Mouse (Mus musculus): ENCODE measurements around the gene Ttyh2. TPM values are rescaled to one million over a fixed set of nuclear protein-coding genes. Genes with fewer than 3 reads are reported as not detected.

Gene Ttyh2
- polyA plus RNA-seq, 1 experiment from 2014 or later, result 8.1 TPM

DNA sequence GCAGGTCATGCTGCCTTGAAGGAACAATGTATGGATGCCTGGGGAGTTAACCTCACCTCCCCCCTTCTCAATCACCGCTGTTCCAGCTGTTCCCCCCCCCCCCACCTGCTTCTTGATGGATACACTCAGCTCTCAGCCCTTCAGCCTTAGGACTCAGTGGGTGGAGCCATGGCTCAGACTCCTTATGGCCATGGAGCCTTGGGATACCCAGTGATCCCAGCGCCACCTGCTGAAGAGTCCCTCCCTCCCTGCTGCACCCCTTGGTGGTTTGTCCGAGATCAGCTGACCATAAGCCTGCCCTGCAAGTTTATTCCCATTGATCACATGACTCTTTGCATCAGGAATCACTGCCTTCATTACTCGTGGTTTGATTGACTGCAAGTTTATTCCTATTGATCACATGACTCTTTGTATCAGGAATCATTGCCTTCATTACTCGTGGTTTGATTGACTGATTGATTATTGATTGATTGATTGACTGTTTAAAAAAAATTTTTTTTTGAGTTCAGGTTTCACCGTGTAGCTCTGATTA, 54.7 kb downstream of the Ttyh2 start:
- WGBS (ENCODE audit: insufficient replicate concordance), result 45% methylated on average over 6 of the region's 6 CpGs

GRCm38 (mm10) chr11:114731711-114732110, 56.5 kb downstream of the Ttyh2 start:
- Histone ChIP-seq H3K27ac (replicated peaks) (no peak overlapping the region), H3K4me2 (no peak overlapping the region), H3K9ac (no peak overlapping the region), H3K4me3 (replicated peaks) (no peak overlapping the region), H3K36me3 (replicated peaks) (no peaks in the 10 kb centered on the region), H3K27me3 (peaks cover 15% of the 10 kb centered on the region), H3K9me3 (replicated peaks) (no peaks in the 10 kb centered on the region), H3K4me1 (replicated peaks) (peaks cover 8% of the 10 kb centered on the region; the same call in 1 of the 2 replicates)
- WGBS (ENCODE audit: insufficient replicate concordance), result 76% methylated on average over 4 of the region's 4 CpGs
- no peak for ATAC-seq (ENCODE audit: insufficient read depth)

More for the DNA sequence above, 54.7 kb downstream of the Ttyh2 start:
- Histone ChIP-seq H3K4me2 (no peak overlapping the region), H3K9me3 (replicated peaks) (no peaks in the 10 kb centered on the region), H3K4me1 (replicated peaks) (peaks cover 14% of the 10 kb centered on the region; the same call in 1 of the 2 replicates), H3K27me3 (peaks cover 19% of the 10 kb centered on the region), H3K27ac (replicated peaks) (no peak overlapping the region), H3K36me3 (replicated peaks) (no peaks in the 10 kb centered on the region), H3K4me3 (replicated peaks) (no peak overlapping the region), H3K9ac (no peak overlapping the region)
- ATAC-seq (ENCODE audit: insufficient read depth), result no peak

GRCm38 (mm10) chr11:114732890-114733289, 57.7 kb downstream of the Ttyh2 start:
- H3K4me3 ChIP-seq (replicated peaks), result no peak overlapping the region
- no peaks in the 10 kb centered on the region for H3K9me3 ChIP-seq (replicated peaks)
- no peak for ATAC-seq (ENCODE audit: insufficient read depth)
- peaks cover 3% of the 10 kb centered on the region; the same call in 1 of the 2 replicates for H3K27me3 ChIP-seq
- H3K4me1 ChIP-seq (replicated peaks), result no peaks in the 10 kb centered on the region
- WGBS (ENCODE audit: insufficient replicate concordance), result 61% methylated on average over 22 of the region's 22 CpGs
- H3K4me2 ChIP-seq, result no peak overlapping the region
- no peak overlapping the region for H3K9ac ChIP-seq
- no peak overlapping the region for H3K27ac ChIP-seq (replicated peaks)
- no peaks in the 10 kb centered on the region for H3K36me3 ChIP-seq (replicated peaks)

DNA sequence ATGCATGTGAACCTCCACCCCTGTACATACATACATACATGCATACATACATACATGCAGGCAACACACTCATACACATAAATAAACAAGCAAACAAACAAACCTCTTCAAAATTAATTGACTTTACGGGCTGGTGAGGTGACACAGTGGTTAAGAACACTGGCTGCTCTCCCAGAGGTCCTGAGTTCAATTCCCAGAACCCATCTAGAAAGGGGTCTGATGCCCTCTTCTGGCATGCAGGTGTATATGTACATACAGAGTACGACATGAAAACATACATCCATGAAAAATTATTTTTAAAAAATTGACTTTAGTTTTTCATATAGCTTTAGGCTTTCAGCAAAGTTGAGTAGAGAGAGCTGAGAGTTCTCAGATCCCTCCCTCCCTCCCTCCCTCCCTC, 60.9 kb downstream of the Ttyh2 start:
- Histone ChIP-seq H3K36me3 (replicated peaks) (no peaks in the 10 kb centered on the region), H3K27ac (replicated peaks) (no peak overlapping the region), H3K4me2 (no peak overlapping the region), H3K27me3 (no peaks in the 10 kb centered on the region; the same call in 1 of the 2 replicates), H3K4me3 (replicated peaks) (no peak overlapping the region), H3K9me3 (replicated peaks) (no peaks in the 10 kb centered on the region), H3K4me1 (replicated peaks) (no peaks in the 10 kb centered on the region), H3K9ac (no peak overlapping the region)
- ATAC-seq (ENCODE audit: insufficient read depth), result no peak
- 51% methylated on average over 2 of the region's 2 CpGs for whole genome bisulfite sequencing (ENCODE audit: insufficient replicate concordance)

GRCm38 (mm10) chr11:114736913-114737624, 61.8 kb downstream of the Ttyh2 start:
- no peaks in the 10 kb centered on the region for H3K4me1 ChIP-seq (replicated peaks)

GRCm38 (mm10) chr11:114740598-114740997, 65.4 kb downstream of the Ttyh2 start:
- 34% methylated on average over 10 of the region's 10 CpGs for WGBS (ENCODE audit: insufficient replicate concordance)
- Histone ChIP-seq H3K27me3 (no peaks in the 10 kb centered on the region; the same call in 1 of the 2 replicates), H3K4me3 (replicated peaks) (no peak overlapping the region), H3K4me2 (no peak overlapping the region), H3K9ac (no peak overlapping the region), H3K36me3 (replicated peaks) (no peaks in the 10 kb centered on the region), H3K27ac (replicated peaks) (no peak overlapping the region), H3K4me1 (replicated peaks) (no peaks in the 10 kb centered on the region), H3K9me3 (replicated peaks) (no peaks in the 10 kb centered on the region)
- no peak for ATAC-seq (ENCODE audit: insufficient read depth)

More at GRCm38 (mm10) chr11:114736913-114737624, 61.8 kb downstream of the Ttyh2 start:
- H3K4me3 ChIP-seq (replicated peaks), result no peak overlapping the region
- H3K9ac ChIP-seq, result no peak overlapping the region
- no peaks in the 10 kb centered on the region for H3K9me3 ChIP-seq (replicated peaks)
- no peaks in the 10 kb centered on the region for H3K36me3 ChIP-seq (replicated peaks)
- no peak for ATAC-seq (ENCODE audit: insufficient read depth)
- H3K4me2 ChIP-seq, result no peak overlapping the region
- WGBS (ENCODE audit: insufficient replicate concordance), result 44% methylated on average over 11 of the region's 11 CpGs
- no peaks in the 10 kb centered on the region; the same call in 1 of the 2 replicates for H3K27me3 ChIP-seq
- no peak overlapping the region for H3K27ac ChIP-seq (replicated peaks)

DNA sequence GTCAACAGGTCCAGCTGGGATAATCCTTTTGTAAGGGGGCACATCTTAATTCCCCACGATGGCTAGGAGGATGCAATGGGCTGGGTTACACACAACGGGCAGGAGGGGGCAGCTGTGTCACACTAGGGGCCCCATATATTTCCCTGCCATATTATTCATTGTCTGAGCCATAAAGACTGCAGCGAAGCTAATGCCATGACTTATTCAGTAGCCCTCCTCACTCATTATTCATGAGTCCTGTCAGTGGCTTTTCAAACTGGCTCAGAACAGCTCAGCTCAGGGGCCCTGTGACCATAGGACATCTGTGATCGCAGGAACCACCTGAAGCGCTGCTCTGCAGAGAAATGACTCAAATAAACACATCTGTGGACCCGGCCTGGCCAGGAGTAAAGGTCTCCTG, 66.2 kb downstream of the Ttyh2 start:
- WGBS (ENCODE audit: insufficient replicate concordance), result 53% methylated on average over 6 of the region's 6 CpGs
- peaks cover 5% of the 10 kb centered on the region; the same call in 1 of the 2 replicates for H3K27me3 ChIP-seq
- H3K36me3 ChIP-seq (replicated peaks), result no peaks in the 10 kb centered on the region
- H3K9ac ChIP-seq, result no peak overlapping the region
- H3K27ac ChIP-seq (replicated peaks), result no peak overlapping the region
- no peak for ATAC-seq (ENCODE audit: insufficient read depth)
- H3K9me3 ChIP-seq (replicated peaks), result no peaks in the 10 kb centered on the region
- H3K4me3 ChIP-seq (replicated peaks), result no peak overlapping the region
- no peak overlapping the region for H3K4me2 ChIP-seq
- no peaks in the 10 kb centered on the region for H3K4me1 ChIP-seq (replicated peaks)

DNA sequence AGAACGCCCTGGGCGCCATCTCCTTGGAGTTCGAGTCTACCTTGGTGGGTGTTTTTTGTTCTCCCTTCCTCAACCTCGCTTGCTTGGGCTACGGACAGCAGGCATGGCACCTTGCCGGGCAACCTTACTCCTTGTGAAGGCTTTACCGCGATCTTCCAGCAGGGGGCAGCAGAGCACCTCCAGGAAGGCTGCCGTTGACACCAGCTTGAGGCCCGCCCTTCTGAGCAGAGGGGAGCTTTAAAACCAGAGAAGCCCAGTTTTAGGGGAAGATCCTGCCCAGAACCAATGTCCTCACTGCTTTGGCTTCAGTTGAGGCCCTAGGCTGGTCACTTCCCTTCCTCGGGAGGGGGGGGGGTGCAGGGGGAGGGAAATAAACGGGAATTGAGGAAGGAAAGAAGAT, 69.9 kb downstream of the Ttyh2 start:
- ATAC-seq (ENCODE audit: insufficient read depth), result no peak
- Histone ChIP-seq H3K27me3 (peaks cover 7% of the 10 kb centered on the region; the same call in 1 of the 2 replicates), H3K36me3 (replicated peaks) (no peaks in the 10 kb centered on the region), H3K9ac (no peak overlapping the region), H3K4me2 (no peak overlapping the region), H3K4me1 (replicated peaks) (no peaks in the 10 kb centered on the region), H3K4me3 (replicated peaks) (no peak overlapping the region), H3K27ac (replicated peaks) (no peak overlapping the region), H3K9me3 (replicated peaks) (no peaks in the 10 kb centered on the region)
- WGBS (ENCODE audit: insufficient replicate concordance), result 2% methylated on average over 12 of the region's 12 CpGs

GRCm38 (mm10) chr11:114747564-114748138, 72.4 kb downstream of the Ttyh2 start:
- no peaks in the 10 kb centered on the region for H3K9me3 ChIP-seq (replicated peaks)
- 40% methylated on average over 12 of the region's 12 CpGs for WGBS (ENCODE audit: insufficient replicate concordance)
- no peak overlapping the region for H3K9ac ChIP-seq
- H3K4me1 ChIP-seq (replicated peaks), result no peaks in the 10 kb centered on the region
- H3K27ac ChIP-seq (replicated peaks), result no peak overlapping the region
- peaks cover 7% of the 10 kb centered on the region; the same call in 1 of the 2 replicates for H3K27me3 ChIP-seq
- no peak for ATAC-seq (ENCODE audit: insufficient read depth)
- H3K36me3 ChIP-seq (replicated peaks), result no peaks in the 10 kb centered on the region
- no peak overlapping the region for H3K4me3 ChIP-seq (replicated peaks)
- H3K4me2 ChIP-seq, result no peak overlapping the region

DNA sequence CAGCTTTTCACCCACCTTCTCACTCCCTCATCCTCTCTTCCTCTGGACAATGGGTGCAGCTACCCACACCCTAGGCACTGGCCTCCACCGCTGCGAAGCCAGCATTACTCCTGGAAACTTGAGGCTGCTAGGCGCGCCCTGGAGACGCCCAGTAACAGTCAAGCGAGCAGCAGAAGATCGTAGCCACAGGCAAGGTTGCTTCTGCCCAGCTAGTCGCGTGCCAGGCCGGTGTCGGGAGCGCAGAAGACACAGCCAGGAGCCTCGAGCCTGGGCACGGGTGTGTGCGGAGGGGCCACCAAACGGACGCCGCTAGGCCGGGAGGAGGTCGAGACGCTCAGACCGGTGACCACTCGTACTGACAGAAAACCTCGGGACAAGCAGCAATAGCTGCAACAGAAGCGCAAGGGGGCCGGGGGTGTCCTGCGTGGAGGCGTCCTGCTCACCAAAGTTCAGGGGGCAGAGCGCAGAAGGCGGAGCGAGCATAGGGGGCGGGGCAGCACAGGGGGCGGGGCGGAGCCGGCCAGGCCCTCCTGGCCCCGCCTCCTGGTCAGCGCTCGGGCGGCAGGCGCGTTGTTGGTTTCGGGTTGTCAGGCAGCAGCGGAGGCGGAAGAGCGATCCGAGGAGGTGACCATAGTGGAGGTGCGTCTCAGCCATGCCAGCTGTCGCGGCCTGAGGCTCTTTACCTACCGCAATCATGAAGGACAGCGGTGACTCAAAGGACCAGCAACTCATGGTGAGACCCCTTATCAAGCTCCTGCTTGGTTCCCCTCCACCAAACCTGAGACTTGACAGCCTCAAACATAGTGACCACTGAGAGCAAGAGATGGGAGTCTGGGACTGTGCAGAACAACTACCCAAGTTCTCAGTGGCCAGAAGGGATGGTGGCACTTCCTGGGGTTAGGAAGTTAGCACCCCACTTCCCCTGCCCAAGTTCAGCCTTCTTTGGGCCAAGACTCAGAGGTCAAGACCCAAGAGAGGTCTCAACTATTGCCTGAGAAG, 89.9 kb downstream of the Ttyh2 start, which contains the start of gene Kif19a:
Kif19a (plus strand) TSS at position 569 of the 999 bp plus-strand sequence.
- peaks cover 11% of the 10 kb centered on the region for H3K4me1 ChIP-seq (replicated peaks)
- no peaks in the 10 kb centered on the region for H3K9me3 ChIP-seq (replicated peaks)
- H3K27me3 ChIP-seq, result peaks cover 47% of the 10 kb centered on the region
- H3K27ac ChIP-seq (replicated peaks), result no peak within 1 kb of the TSS
- no peak within 1 kb of the TSS for H3K9ac ChIP-seq
- H3K4me2 ChIP-seq, result peak within 1 kb of the TSS; percentile 72
- H3K36me3 ChIP-seq (replicated peaks), result no peaks in the 10 kb centered on the region
- 4% methylated on average over 51 of the region's 51 CpGs for WGBS (ENCODE audit: insufficient replicate concordance)
- peak; percentile 44 for ATAC-seq (ENCODE audit: insufficient read depth)
- H3K4me3 ChIP-seq (replicated peaks), result peak within 1 kb of the TSS; percentile 48

Data from liver, embryonic 15.5 days (tissue).